Mouse (Mus musculus) cerebellum, adult 9-11 months (tissue): ENCODE measurements at regions not wholly inside any gene's neighbourhood (a gene's known extent, or its start where the extent isn't known, plus 50 kb on each side); places are given as distances from the start of the nearest gene placed in this dataset.

Experiments used
- DNase-seq: peaks from one replicate; pipeline ENCODE4 v3.0.0; 2022

DNA sequence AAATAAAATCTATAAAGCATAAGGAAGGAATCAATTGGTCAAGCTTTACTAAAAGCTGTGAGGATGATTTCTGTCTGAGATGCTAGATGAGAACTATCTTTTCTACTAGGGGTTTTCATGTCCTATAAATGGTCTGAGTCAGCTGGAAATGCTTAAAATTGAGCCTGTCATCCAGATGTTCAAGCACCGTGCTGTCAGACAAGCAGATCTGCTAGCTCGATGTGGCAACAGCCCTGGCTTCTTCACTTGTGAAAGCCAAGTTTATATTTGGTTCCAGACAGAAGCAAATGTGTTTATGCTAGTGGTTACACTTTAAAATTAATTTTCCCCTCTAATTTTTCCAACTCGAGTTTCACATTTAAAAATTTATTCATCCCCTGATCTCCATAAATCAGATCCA lies 311.7 kb downstream of the Actr3 start:
- no peak for DNase-seq

DNA sequence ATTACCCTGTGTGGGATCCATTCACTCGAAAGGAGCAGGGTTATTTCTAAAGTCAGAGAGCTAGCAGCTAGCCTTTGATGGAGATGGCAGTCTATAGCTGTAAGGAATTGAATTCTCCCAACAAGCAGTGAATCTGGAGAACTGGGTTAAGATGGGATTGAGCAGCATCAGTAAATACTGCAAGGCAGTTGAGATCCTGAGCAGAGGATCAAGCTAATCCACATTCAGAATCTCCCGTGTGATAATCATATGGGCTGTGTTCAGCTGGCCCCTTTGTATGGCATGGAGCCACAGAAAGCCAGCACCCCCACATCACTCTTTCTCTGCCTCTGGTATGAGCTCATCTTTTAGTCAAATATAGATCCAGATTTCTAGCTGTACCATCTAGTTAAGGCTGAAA lies 334.9 kb downstream of the Actr3 start:
- no peak for DNase-seq

- no peak for DNase-seq
Measured at GRCm38 (mm10) chr1:125084906-125085305, 350.6 kb downstream of the Actr3 start.

DNA sequence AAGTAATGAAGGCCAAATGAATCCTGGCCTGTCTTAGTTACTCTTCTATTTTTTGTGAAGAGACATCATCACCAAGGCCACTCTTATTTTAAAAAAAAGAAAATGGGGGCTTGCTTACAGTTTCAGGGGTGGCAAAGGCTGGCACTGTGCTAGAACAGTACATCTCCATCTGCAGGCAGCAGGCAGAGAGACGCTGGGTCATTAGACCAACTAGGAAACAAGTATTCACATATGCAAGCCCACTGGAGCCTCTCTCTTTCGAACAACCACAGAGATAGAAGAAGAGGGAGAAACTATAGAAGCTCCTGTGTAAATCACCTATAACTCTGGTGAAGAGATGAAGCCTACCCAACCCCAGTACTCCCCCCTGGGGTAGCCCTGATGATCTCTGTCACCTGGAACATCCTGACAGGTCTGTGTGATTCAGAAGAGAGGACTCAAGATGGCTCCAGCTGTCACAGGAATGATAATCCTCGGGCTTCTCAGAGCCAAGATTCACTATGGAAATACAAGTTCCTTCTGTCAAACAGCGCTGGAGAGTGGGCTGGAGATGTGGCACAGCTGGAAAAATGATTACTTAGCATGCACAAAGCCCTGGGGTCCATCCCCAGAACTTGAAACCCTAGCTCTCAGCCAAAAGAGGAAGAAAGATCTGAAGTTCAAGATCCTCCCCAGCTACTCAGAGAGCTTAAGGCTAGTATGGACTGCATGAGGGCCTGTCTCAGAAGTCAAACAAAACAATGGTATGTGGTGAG lies 395.8 kb downstream of the Actr3 start:
- DNase-seq = no peak

- DNase-seq = no peak
Measured at GRCm38 (mm10) chr1:125013301-125013700, 422.2 kb downstream of the Actr3 start.

DNA sequence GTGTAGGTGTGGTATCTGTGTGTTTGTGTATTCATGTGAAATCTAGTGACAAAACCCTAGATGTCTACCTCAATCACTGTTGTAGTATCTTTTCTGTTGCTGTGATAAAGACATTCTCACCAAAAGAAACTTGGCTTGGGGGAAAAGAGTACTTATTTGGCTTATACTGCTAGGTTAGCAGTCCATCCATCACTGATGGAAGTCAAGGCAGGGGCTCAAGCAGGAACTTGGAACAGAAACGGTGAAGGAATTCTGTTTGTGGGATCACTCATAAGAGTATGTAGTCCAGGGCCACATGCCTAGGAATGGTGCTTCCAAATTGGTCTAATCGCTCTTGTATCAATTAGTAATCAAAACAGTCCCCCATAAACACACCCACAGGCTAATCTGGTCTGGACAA lies 423.6 kb downstream of the Actr3 start:
- no peak for DNase-seq

DNA sequence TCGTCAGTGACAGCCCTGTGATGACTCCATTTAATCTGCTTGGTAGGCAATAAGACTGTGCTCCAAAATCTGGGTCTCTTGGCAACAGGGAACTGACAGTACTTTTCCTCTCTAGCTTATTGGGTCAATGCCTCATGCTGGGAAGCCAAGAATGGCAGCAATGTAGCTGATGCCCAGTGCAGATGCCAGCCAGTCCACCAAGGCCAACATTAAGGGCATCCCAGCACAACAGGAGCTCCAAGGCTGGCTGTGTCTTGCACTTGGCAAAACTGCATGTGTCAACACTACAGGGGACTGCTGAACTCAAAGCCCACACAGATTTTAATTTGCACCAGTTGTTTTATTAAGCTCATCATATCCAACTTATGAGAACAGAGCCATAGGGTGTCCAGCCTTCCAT lies 437.9 kb downstream of the Actr3 start:
- DNase-seq = peak; percentile 71

GRCm38 (mm10) chr1:124950849-124951248 lies 484.7 kb downstream of the Actr3 start:
- DNase-seq = no peak

DNA sequence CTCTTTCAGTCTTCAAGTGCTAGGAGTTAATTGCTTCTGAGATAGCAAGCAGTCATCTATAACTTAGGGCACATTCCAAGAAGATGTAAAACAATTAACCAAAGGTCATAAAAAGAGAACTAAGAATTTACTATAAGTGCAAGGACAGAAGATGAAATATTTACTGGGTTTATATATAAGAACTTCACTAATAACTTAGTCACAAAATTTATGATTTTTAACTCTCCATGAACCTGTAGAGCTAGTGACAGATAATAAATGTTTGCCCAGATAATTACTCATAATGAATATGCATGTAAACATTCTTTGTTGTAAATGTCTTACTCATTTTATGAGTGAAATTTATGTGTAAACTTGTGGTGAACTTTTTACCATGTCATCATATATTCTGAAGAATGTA lies 531.2 kb downstream of the Actr3 start:
- no peak for DNase-seq

- DNase-seq = no peak
Measured at GRCm38 (mm10) chr1:124871148-124871547, 564.4 kb downstream of the Actr3 start.

GRCm38 (mm10) chr1:124866248-124866647 lies 569.3 kb downstream of the Actr3 start:
- no peak for DNase-seq

- DNase-seq = no peak
Measured at GRCm38 (mm10) chr1:124845681-124846080, 589.8 kb downstream of the Actr3 start.

GRCm38 (mm10) chr1:124825717-124826116 lies 609.8 kb downstream of the Actr3 start:
- no peak for DNase-seq

GRCm38 (mm10) chr1:124793026-124793425 lies 642.5 kb downstream of the Actr3 start:
- DNase-seq = no peak

DNA sequence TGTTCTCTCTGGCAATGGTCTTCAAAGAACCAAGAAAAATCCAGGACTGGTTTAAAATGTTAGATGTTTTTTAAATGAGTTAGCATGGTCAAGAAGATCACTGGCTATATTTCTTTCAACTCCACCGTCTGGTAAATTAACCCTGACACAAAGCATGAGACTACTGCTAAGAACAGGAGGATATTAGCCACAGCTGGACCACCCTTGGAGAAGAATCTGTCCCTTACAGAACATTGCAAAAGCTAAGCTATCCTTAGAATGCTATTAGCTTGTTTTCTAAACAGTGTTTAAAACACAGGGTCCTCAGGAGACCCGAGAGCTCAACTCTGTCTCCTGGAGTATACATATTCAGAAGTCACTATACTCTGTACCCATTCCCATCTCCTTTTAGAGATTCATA lies 644.9 kb downstream of the Actr3 start:
- no peak for DNase-seq

GRCm38 (mm10) chr1:124790130-124790529 lies 645.4 kb downstream of the Actr3 start:
- no peak for DNase-seq

- no peak for DNase-seq
Measured at GRCm38 (mm10) chr1:124783066-124783465, 652.5 kb downstream of the Actr3 start.

- no peak for DNase-seq
Measured at GRCm38 (mm10) chr1:124777685-124778084, 657.8 kb downstream of the Actr3 start.

- DNase-seq = no peak
Measured at GRCm38 (mm10) chr1:124756721-124757120, 678.8 kb downstream of the Actr3 start.

DNA sequence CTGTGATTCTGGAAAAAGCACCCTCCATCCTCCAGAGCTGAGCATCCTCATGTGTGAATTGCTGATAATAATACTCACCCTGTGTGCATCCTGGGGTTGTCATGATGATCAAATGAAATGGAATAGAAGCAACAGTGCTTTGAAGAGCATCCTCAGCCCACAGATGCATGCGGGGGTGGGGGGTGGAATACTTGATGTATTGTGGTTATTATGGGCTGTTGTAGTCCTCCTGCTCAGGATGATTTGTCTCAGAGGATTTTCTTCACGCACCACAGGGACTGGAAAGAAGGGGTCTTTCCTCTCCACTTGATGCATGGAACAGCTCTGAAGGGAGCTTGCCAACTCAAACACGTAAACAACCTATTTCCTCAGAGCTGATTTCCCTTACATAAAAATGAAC lies 694.4 kb upstream of the Dpp10 start:
- DNase-seq = no peak

DNA sequence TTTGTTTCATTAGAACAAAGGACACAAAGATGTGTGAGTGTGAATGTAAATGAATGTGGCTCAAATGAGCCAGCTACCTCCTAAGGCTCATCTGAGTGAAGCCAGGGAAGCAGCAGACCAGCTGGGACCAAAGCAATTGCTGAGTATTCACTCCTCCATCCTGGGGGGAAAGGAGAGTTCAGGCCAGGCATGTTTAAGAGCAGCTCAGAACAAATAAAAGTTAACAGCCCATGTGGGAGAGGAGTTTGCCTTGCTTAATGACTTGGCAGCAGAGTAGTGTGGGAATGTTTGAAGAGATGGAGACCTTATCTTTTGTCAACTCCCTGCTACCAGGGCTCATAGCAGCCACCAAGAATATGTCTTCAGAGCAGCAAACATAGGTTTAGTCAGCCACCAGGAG lies 685.0 kb upstream of the Dpp10 start:
- DNase-seq = no peak

GRCm38 (mm10) chr1:124718065-124718464 lies 672.7 kb upstream of the Dpp10 start:
- DNase-seq = peak; percentile 17

DNA sequence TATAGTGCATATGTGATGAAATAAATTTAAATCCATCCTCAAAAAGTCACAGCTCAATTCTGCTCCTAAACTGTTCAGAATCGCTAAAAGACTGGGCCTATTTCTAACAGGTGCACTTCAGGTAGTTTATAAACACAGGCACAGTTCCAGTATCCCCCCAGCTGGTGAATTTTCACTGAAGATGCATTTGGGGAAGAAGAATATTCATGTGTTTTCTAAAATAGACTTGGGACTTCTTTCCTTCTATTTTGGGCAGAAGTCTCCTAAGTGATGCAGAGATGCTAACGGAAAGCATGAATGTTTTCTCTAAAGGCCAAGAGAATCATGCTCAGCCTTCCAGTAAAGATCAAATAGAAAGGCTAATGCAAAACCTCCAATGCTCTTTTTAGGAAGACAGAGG lies 660.9 kb upstream of the Dpp10 start:
- DNase-seq = no peak

DNA sequence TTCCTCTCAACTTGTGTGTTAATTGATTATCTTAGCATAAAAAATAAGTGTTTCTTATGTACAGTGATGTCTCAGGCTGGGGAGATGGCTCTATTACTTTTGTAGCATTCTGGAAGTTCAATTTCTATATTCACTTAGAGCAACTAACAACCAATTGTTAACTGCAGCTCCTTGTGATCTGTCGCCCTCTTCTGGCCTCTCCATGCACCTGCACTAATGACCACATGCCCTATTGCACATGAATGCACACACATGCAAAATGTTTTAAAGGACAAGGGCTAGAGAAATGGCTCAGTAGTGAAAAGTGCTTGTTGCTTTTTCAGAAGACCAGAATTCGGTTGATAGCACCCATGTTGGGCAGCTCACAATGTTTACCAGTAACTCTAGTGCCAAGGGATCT lies 629.1 kb upstream of the Dpp10 start:
- DNase-seq = no peak

- no peak for DNase-seq
Measured at GRCm38 (mm10) chr1:124652872-124653271, 607.5 kb upstream of the Dpp10 start.
